Mouse (Mus musculus): ENCODE measurements around the gene Itga4. TPM values are rescaled to one million over a fixed set of nuclear protein-coding genes. Genes with fewer than 3 reads are reported as not detected.

The Itga4 gene
- polyA plus RNA-seq (2012; rRNA removed) = 1.5 and 1.8 TPM in 2 replicates

DNA sequence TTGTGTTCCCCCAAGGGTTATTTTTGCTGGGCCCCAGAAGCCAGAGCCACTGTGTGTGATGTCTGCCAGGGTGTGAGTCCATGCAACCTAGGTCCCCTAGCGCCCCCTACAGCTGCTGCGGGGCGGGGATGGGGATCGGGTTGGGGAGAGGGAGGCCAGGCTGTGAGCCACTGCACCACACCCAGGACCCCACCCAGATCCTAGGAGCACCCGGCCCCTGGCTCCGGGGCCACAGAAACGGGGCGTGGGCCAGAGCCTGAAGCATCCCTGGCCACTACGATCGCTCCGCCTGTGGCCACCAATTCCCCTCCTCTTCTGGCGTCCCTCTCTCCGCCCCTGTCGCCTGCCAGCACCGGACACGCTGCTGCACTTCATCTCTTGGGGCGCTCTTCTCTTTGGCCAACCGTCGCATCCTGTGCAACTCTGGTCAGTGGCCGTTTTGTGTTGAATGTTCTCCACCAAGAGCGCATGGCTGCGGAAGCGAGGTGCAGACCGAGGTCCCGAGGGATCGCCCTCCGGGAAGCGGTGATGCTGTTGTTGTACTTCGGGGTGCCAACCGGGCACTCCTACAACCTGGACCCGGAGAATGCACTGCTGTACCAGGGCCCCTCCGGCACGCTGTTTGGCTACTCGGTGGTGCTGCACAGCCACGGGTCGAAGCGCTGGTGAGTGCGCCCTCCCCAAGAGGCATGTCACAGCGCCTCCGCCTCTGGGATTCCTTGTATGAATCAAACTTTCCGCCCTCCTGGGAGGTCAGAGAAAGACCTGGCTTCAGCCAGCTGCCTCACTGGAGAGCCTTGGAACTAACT is at the start of gene Itga4:
Itga4 (plus strand) TSS at position 235 of the 809 bp plus-strand sequence.
- DNase-seq (ENCODE audit: low read depth) = no peak

DNA sequence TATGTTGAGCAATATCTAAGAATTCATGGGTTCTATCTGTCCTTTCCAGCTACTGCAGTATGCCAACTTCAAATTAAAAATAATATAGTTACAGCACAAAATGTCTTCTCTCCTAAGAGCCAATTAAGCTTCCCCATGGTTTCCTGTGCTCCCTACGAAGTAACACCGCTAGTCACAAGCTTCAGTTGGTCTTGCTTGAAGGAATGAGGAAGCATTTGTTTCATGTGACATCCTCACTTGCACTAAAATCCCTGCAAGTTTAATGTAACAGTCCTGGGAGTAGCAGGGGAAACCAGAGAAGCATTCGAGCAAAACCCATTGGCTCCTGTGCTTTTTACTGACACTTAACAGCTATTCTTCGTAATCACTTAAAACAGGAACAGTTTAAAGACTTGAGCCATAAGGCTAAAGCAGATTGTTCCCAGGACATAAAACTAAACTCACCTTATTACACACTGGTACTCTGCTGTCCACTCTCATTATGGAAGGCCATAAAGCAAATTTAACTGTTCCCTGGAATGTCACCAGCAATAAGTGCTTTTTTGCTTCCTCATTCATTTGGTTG is 49.0 kb upstream of the Itga4 start:
- no peak for DNase-seq (ENCODE audit: low read depth)

DNA sequence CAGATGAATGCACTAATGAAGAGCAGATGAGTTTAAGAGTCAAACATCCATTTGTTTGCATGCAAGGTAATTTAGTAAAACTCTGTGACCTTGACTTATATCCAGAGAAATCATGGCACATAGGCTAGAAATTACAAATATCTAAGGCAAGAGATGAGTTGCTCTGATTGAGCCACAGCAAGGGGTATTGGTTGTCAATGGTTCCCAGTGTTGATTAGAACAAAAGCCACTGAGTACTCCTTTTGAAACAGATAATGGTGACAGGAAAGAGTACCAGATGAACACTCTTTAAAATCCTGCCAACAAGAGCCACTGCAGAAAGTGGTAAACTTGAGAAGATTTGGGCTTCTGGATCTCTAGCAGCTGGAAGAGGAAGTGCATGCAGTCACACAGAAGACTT is 40.2 kb upstream of the Itga4 start:
- DNase-seq (ENCODE audit: low read depth) = no peak

DNA sequence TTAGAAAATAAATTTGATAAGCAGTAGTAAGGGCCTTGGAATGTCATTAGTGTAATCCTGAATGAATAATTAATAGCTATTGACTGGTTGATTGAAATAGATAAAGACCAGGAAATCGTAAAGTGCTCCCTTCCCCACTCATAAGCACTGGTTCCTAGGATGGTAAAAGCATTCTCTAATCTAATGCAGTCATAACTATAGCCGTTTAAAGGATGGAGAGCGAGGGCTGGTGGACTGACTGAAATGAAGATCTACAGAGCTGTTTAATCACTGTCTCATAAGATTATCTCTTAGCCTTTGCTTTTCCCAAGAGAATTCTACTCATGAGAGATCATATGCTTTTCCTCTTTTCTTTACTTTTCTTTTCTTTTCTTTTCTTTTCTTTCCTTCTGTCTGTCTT is 39.7 kb upstream of the Itga4 start:
- no peak for DNase-seq (ENCODE audit: low read depth)

DNA sequence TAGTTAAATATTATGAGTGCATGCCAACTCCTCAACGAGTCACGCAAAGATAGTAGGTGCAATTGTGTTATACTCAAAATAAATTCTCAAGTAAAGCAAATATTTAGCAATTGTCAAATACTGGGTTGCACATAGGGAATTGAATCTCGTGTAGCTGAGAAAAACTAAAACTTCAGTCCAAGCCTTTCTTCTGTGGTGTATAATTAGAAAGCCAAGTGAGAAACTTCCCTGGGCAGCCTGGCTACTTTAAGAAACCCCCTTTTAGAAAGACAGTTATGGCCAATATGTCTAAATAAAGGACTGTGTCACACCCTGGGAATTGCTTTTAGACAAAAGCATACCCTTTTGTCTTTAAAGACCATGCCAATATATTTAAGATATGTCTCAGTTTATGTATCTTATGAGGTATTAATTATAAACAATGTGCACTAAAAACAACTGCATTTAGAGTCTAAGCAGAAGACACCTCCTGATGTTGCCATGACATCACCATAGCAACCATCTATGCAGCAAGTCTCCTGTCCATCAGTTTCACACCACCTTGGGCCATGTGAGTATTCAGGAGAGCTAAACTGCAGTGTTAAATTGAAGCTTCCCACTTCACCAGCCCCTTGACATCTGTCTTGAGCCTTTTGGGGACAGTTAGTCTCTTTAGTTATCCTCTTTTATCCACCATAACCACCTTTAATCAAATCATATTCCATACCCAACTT is 30.4 kb upstream of the Itga4 start:
- DNase-seq (ENCODE audit: low read depth) = no peak

DNA sequence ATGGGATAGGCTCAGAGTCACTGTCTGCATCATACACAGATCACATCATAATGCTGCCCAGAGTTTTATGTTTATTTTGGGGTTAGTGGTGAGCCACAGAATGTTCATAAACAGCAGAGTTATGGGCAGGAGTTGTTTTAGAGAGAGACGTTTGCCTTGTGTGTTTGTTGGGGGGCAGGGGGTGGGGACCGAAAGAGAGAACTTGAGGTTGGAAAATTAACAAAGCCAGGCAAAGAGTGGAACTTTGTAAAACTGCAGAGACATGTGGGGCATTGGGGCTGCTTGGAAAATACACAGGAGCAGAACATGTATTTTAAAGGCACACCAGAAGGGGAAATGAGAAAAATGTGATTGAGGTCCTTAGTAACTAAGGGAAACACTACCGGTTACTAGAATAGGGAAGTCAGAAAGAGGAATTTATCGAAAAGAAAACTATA is 27.4 kb upstream of the Itga4 start:
- no peak for DNase-seq (ENCODE audit: low read depth)

DNA sequence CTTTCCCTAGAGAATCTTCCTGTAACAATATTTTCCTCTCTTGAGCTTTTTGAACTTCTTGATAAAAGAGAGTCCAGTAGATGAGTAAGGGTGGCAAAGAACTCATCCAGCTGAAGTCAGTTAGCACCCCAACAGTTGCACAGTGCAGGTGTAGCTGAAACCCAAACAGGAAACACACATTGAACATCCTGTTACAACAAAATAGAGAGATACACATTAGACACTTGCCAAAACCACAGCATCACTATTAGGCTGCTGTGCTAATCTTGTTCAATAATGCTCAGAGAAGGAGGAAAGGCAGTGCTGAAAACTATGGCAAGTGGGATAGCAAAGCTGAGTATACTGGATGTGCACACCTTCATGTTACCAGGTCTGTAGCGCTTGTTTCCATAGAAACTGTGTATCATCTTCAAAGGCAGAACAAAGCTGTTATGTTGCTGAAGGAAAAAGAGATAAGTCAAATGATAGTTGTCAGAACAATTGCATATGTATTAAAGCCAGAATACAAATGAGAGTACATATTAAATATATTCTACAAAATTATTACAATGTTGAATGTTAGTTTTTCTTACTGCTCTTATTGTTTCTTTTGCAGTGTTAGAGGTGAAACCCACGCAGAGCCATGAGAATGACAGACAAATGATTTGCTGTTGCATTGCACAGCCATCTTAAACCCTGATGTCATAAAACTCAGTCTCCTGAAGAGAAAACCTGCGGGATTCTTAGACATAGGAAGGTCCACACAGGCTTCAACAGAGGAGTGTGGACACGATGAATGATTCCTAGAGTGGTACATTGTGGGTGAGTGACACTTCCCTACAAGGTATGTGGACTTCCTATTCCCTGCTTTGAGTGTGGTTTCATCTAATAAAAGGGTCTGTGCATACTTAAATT is 23.9 kb upstream of the Itga4 start:
- DNase-seq (ENCODE audit: low read depth) = no peak

DNA sequence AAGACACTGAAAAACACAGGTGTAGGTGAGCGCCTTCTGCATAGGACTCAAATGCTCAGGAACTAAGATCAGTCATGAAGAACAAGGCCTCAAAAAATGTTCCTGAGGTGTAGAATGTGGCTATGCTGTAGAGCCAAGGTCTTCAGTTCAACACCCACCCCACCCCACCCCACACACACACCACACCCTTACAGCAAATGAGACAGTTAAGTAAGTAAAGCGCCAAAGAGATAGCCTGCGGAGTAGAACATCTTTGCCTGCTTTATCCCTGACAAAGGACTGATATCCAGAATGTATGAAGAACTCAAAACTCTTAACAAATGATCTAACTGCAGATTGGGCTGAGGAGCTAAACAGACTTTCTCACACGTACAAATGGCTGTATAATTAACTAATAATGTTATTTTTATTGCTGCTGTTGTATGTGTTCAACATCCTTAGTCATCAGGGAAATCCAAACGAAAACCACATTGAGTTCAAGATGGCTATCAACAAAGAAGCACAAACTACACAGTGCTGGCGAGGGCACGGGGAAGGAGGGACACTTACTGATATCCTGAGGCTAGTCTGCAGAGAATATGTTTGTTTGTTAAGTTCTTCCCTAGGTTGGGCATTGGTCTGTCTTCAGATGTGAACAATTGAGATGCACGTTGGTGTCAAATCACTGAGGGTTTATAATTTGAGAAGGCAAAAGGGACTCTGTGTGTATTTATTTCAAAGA is 19.3 kb upstream of the Itga4 start:
- no peak for DNase-seq (ENCODE audit: low read depth)

DNA sequence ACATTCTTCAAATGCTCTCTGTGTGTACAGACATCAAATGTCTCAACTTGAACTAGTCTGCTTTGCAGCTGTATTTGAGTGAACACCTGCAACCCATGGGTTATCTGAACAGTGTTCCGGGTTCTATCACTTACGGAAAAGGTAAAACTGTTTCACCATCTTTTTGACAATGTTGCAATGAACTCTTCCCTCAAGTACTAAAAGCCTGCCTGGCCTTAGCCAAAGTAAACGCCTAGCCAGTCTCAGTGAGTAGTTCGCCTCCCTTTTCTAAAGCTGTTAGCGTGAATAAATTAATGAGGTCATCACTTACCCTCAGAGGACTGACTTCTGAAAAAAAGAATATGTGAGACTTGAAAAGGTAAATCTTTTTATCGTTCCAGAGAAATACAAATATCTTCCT is 18.0 kb upstream of the Itga4 start:
- no peak for DNase-seq (ENCODE audit: low read depth)

DNA sequence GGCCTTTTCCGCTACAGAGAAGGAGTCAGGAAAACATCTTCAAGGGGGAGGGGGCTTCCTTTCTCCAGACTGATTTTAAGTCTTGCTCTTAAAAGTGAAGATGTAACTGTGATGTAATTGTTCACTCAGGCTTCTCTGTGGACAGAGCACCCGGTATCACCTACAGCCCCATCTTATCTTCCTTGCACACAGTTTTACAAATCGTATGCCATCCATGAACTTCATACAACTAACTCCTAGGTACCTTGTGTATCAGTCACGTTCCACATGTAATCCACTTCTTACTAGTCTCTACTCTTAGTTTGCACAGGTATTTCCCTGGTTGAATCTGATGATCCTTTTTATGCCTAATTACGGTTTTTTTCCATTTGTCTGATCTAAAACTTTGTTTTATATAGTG is 10.9 kb upstream of the Itga4 start:
- DNase-seq (ENCODE audit: low read depth) = no peak

DNA sequence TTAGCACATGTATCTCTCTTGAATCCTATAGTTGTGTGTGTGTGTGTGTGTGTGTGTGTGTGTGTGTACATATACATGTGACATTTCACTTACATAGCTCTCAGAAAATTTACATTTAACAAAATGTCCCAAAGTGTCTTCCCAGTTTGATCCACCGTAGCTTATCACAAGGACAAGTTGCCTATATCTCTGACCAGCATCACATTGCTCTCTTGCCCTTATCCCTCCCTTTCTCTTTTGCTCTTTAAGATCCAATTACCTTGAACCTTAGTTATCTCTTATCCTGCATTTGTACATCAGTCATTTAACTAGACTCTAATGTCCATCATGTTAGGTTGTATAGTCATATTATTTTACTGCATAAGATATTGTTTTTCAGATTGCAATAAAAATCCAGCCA is 10.5 kb upstream of the Itga4 start:
- DNase-seq (ENCODE audit: low read depth) = no peak

DNA sequence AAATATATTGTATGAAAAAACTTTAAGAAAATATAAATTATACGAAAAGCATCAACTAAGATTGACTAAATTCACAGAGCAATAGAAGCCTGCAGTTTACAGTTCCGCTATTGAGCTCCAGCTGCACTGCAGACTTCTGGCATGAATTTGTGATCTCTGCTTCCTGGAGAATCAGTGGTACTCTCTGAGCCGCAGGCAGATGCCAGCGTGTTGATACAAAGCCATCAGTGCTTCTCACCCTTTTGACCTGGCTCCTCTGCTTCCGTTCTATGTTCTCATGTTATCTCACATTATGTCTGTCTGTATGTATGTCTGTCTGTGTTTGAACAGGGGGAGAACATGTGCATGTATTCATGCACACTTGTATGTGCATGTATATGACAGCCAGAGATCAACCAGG is 6.9 kb upstream of the Itga4 start:
- no peak for DNase-seq (ENCODE audit: low read depth)

DNA sequence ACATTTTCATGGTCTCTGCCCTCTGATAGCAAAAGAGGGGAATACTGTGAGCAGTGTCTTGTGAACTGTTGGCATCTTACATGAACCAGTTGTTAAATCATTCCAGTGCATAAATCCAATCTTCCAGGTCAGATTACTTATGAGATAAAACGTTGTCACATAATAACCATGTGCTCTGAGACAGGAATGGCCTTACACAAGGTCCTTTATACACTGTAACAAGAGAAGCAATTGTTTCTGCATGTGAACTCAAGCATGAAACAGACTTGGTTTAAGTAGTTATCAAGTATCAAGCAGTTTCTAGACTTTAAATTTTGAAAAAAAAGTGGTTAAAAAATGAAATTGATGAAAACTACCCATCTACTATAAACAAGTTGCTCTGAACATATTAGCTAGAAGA is 4.7 kb upstream of the Itga4 start:
- no peak for DNase-seq (ENCODE audit: low read depth)

DNA sequence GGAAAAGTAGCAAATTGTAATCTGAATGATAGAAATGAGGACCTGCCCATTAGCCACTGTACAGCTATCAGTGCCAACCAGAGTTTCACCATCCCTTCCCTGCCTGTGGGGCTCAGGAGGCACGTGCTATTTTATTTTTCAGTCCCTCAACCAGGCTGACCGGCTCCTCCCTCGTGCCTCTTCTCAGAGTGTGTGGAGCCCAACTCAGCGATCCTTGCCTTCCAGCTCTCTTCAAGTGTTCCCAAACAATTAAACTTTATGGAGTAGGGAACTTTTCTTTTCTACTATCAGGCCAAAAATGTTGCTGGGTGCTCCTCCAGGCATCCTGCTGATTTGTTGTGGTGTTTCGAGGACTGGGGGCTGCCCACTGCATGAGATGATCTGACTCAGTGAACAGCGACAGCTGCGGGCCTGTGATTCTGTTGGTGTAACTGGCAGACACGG is 1.4 kb upstream of the Itga4 start:
- DNase-seq (ENCODE audit: low read depth) = no peak

DNA sequence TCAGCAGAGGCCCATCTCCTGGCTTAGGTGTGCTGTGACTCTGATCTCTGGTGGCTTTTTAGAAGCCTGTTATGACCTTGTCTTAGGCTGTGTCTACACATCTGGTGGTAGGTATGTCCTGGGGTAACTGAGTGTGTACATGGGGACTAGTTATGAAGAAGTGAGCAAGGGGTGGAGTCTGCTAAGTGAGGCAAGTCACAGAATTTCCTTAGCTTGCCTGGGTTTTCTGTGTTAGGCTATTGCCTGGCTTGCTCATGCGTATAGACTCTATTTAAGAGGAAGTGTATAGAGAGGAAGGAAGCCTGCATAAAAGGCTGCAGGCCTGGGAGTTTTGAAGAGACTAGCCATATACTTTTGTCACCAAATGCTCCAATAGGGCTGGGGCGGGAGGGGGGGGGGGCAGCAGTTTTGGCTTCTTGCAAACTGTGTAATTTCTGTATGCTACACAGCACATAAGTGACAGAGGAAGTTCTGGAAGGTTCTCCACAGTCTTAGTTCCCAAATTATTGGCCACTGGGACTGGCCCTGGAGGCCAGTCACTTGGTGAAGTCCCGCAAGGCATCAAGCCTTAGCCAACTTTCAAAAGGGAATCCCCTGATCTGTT is 536 bp upstream of the Itga4 start:
- DNase-seq (ENCODE audit: low read depth) = no peak

DNA sequence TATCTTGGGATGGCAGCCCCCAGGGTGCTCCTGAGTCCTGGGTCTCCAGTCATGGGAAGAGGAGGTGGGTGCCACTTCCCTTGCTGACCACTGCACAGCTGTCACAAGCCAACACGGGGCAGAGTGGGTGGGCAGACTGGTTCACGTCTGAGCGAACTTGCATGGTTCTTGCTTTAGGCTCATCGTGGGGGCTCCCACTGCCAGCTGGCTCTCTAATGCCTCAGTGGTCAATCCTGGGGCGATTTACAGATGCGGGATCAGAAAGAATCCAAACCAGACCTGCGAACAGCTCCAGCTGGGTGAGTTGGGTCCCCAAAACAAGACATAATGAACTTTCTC is 744 bp downstream of the Itga4 start:
- DNase-seq (ENCODE audit: low read depth) = no peak

DNA sequence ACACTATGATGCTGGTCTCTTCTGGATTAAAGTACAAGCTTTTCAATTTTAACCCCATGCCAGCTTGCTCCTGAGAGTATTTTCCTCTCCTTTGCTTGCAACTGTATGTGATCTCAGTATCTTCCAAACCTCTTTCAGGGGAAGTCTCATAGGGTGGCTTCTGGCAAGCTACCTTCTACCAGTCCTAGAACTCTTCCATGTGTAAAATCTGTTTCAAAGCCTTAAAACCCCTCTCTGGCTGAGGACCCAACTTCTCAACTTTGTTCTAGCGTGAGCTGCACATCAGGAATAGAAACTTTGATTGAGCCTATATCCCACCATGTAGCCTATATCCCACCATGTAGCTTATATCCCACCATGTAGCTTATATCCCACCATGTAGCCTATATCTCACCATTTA is 1.1 kb downstream of the Itga4 start:
- DNase-seq (ENCODE audit: low read depth) = no peak

DNA sequence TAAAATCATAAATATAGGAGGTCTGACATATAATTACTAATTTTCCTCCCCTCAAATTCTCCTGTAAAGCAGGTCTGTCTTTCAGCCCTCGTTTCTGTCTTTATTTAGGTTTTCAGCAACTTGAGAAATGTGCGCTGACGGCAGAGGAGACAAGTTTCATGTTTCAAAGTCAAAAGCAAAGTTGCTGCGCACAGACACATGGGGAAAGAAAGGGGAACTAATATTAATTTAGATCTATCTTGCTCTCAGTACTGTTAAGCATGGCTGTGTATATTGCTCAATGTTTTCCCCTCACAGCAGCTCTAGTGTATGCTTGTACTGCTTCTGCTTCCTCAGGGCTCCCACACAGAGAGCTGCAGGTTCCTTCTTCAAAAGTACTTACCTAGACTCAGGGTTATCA is 1.7 kb downstream of the Itga4 start:
- no peak for DNase-seq (ENCODE audit: low read depth)

DNA sequence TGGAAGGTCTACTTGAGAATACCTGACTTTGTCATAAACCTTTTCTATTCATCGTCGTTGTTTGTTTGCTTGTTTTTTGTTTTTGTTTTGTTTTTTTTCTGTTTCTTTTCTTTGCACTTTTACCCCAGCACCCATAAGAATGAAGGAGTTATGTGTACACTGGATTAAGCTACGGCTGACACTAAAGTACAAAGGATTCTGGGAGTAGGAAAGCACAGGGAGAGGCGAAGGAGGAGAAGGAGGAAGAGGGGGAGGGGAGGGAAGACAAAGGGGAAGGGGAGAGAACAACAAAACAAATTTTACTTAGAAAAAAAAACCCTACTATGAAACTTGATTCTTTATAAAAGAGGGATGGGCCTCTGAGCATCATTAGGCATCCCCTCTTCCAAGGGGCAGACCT is 2.2 kb downstream of the Itga4 start:
- DNase-seq (ENCODE audit: low read depth) = no peak

DNA sequence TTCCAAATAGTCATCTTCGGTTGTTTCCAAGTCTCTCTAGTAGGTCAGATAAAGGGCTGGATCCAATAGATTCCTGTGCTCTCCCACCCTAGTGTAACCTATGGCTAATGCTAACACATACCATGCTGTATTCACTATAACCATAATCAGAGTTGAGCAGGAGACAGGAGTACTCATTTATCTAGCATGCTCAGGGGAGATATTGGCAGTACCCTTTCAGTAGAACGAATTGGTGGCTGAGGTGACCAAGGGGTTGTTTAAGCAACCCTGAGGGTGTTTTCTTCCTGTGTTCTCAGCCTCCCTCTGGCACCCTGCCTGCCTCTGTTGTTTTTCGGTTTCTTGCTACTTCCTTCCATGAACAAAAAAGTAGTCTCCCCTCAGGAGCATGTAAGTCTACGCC is 4.1 kb downstream of the Itga4 start:
- DNase-seq (ENCODE audit: low read depth) = no peak

DNA sequence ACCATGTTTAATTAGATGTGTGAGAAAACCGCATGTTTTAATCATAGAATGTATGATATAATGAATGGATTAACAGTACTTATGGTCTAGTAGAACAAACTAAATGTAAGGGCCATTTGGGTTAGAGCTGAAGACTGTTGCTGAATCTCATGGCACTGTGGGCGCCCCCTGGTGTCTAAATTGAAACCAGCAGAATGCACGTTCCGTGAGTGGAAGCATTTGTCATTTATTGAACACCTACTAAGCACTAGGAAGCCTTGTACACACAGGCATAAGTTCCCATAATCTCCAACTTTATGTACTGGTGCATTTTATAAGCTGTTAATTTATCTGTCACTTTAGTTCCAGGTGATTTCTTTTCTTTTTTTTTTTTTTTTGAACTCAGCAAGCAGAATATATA is 10.4 kb downstream of the Itga4 start:
- no peak for DNase-seq (ENCODE audit: low read depth)

Data from gonadal fat pad, adult 2 months (tissue).